Mouse (Mus musculus) cerebellum, adult 2 months (tissue): ENCODE measurements at regions not wholly inside any gene's neighbourhood (a gene's known extent, or its start where the extent isn't known, plus 50 kb on each side); places are given as distances from the start of the nearest gene placed in this dataset.

ENCODE experiments used
- CTCF ChIP-seq: fragments of 200-500 bp; IDR thresholded peaks from 2 replicates; pipeline ENCODE4 v1.5.1; 2011; ENCODE audit warnings: low read depth, mild to moderate bottlenecking, control low read depth, low read length, moderate library complexity, borderline replicate concordance; ENCODE audit not compliant: insufficient read depth
- POLR2A ChIP-seq: fragments of 200-500 bp; IDR thresholded peaks from 2 replicates; pipeline ENCODE4 v1.6.1; 2011; ENCODE audit warnings: low read length, control low read depth, borderline replicate concordance; ENCODE audit not compliant: insufficient read depth

DNA sequence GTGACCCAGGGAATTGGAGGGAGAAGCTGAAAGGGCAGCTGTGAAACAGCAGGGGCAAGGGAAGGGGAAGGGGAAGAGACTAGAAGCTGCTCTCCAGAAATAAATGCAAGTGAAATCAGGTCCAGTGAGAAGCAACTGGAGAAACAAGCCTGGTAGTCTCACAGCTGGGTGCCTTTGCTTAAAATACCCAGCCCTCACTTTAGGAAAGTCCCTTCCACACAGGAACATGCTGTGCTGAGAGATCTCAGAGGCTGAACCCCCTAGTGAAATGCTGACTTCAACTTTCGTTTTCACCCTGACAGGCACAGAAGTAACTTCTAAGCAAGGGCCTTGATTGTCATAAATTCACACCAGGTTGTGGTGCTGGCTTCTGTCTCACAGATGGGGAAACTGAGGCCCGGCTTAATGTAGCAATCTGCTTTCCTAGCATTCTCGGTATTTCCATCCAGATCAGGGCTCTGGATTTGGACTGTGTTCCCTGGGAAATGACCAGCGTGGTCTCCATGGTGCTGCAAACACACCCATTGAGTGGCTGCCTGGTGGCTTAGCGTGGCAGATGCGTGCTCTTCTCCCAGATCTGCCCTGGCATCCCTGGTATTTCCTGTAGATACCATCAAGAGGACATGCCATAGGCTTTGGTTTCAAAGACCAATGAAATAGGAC is 226.8 kb upstream of the 1700056E22Rik start:
- TF ChIP-seq CTCF (no peak), POLR2A (no peak)
